Mouse (Mus musculus) spleen, adult 2 months (tissue): ENCODE measurements around the gene Cadps2. TPM values are rescaled to one million over a fixed set of nuclear protein-coding genes. Genes with fewer than 3 reads are reported as not detected.

Source experiments
- DNase-seq, 2 experiments: peaks; one replicate each; pipeline versions ENCODE4 v3.0.0 to v3.0.0-alpha.2; 2012 to 2021; ENCODE audit warnings: low spot score in 2 of 2, low read depth in 1 of 2
- H3K27ac ChIP-seq: fragments of 200-500 bp; 2 replicates; pipeline ENCODE4 v1.5.1; 2012; ENCODE audit warnings: low read length, inconsistent platforms; ENCODE audit not compliant: insufficient read depth
- H3K27me3 ChIP-seq: fragments of 200-500 bp; 2 replicates; pipeline ENCODE4 v1.6.1; 2012; ENCODE audit warnings: mild to moderate bottlenecking, moderate library complexity, low read length, inconsistent platforms; ENCODE audit not compliant: control insufficient read depth, insufficient read depth
- H3K36me3 ChIP-seq: fragments of 200-500 bp; 2 replicates; pipeline ENCODE4 v1.6.1; 2012; ENCODE audit warnings: mild to moderate bottlenecking, low read length, inconsistent platforms; ENCODE audit not compliant: control insufficient read depth, insufficient read depth
- H3K4me1 ChIP-seq: fragments of 200-500 bp; 2 replicates; pipeline ENCODE4 v1.6.1; 2011; ENCODE audit warnings: inconsistent platforms; ENCODE audit not compliant: control insufficient read depth, insufficient read depth, insufficient read length
- H3K4me3 ChIP-seq: fragments of 200-500 bp; 2 replicates; pipeline ENCODE4 v1.5.1; 2011; ENCODE audit warnings: mild to moderate bottlenecking, inconsistent platforms; ENCODE audit not compliant: insufficient read depth, insufficient read length; ENCODE audit errors: extremely low read depth
- CTCF ChIP-seq: fragments of 200-500 bp; IDR thresholded peaks from 2 replicates; pipeline ENCODE4 v1.5.1; 2011; ENCODE audit warnings: mild to moderate bottlenecking, inconsistent platforms; ENCODE audit not compliant: insufficient read depth, insufficient read length, insufficient replicate concordance; ENCODE audit errors: extremely low read depth
- POLR2A ChIP-seq: fragments of 200-500 bp; IDR thresholded peaks from 2 replicates; pipeline ENCODE4 v1.6.1; 2011; ENCODE audit warnings: low read depth, low read length, inconsistent platforms
- WGBS: fragments of 180-500 bp; shearing (Covaris S2); methylation state at CpG from one replicate; pipeline ENCODE4 v1.1.7; 2018; 5-methylcytosine and 5-hydroxymethylcytosine counted together
- polyA plus RNA-seq: library from polyadenylated mRNA; depleted of rRNA; stranded (reverse); fragments of >200 nt; gene quantifications from 2 replicates; pipeline ENCODE4 v1.2.3, GENCODE M21; 2012

The Cadps2 gene
- polyA plus RNA-seq, 1 experiment = 0.60 TPM

DNA sequence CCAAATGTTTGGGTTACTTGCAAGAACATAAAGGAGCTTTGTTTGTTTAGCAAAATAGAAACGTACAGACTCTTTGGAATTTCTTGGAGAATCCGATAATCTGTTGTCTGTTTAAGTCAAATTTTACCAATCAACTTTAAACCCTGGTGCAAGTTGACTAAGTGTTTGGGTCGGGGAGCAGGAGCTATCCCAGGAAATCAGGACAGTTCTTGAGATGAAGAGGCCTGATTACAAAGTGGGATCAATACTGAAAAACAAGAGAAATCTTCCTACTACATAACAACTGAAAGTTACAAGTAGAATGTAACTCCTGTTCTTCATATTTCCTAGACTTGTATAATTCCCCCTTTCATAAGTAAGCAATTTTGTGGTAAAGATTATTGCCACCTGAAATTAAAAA lies 587.8 kb downstream of the Cadps2 start:
- H3K4me1 ChIP-seq = no peaks in the 10 kb centered on the region
- no peak overlapping the region for H3K4me3 ChIP-seq
- no peak for TF ChIP-seq POLR2A
- TF ChIP-seq CTCF = no peak
- H3K27me3 ChIP-seq = peaks cover 26% of the 10 kb centered on the region
- 9% methylated on average over 3 of the region's 3 CpGs for WGBS
- no peaks in the 10 kb centered on the region for H3K36me3 ChIP-seq
- no peak for DNase-seq
- H3K27ac ChIP-seq = no peak overlapping the region

- WGBS = 10% methylated on average over 22 of the region's 22 CpGs
- H3K27ac ChIP-seq = no peak overlapping the region
- no peak for TF ChIP-seq POLR2A
- no peak overlapping the region for H3K4me3 ChIP-seq
- no peaks in the 10 kb centered on the region for H3K4me1 ChIP-seq
- peaks cover 30% of the 10 kb centered on the region for H3K27me3 ChIP-seq
- no peaks in the 10 kb centered on the region for H3K36me3 ChIP-seq
- DNase-seq = no peak
Observed at GRCm38 (mm10) chr6:23250288-23250955, 588.8 kb downstream of the Cadps2 start.

GRCm38 (mm10) chr6:23249616-23250287 lies 589.5 kb downstream of the Cadps2 start:
- no peak for TF ChIP-seq POLR2A
- TF ChIP-seq CTCF = no peak
- H3K36me3 ChIP-seq = no peaks in the 10 kb centered on the region
- 9% methylated on average over 29 of the region's 29 CpGs for WGBS
- peaks cover 28% of the 10 kb centered on the region for H3K27me3 ChIP-seq
- H3K27ac ChIP-seq = no peak overlapping the region
- no peaks in the 10 kb centered on the region for H3K4me1 ChIP-seq
- no peak for DNase-seq
- no peak overlapping the region for H3K4me3 ChIP-seq

DNA sequence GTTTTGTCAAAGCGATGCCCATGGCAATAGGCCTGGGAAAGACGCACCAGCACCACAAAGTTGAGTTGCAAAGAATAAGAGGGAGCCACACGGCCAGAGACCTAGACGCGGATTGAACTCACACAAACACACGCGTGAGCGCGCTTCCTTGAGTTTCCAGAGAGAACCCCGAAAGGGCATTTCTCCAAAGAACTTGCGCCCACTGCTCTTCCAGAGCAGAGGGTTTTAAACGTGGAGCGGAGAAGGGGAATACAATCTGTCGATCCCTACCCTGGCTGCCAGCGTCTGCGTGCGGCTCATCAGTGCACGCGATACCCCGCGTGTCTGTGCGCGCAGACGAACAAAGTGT lies 590.2 kb downstream of the Cadps2 start:
- DNase-seq = no peak
- Histone ChIP-seq H3K27ac (no peak overlapping the region), H3K27me3 (peaks cover 27% of the 10 kb centered on the region), H3K36me3 (no peaks in the 10 kb centered on the region), H3K4me3 (no peak overlapping the region), H3K4me1 (no peaks in the 10 kb centered on the region)
- 8% methylated on average over 24 of the region's 24 CpGs for WGBS
- TF ChIP-seq POLR2A (no peak), CTCF (no peak)

DNA sequence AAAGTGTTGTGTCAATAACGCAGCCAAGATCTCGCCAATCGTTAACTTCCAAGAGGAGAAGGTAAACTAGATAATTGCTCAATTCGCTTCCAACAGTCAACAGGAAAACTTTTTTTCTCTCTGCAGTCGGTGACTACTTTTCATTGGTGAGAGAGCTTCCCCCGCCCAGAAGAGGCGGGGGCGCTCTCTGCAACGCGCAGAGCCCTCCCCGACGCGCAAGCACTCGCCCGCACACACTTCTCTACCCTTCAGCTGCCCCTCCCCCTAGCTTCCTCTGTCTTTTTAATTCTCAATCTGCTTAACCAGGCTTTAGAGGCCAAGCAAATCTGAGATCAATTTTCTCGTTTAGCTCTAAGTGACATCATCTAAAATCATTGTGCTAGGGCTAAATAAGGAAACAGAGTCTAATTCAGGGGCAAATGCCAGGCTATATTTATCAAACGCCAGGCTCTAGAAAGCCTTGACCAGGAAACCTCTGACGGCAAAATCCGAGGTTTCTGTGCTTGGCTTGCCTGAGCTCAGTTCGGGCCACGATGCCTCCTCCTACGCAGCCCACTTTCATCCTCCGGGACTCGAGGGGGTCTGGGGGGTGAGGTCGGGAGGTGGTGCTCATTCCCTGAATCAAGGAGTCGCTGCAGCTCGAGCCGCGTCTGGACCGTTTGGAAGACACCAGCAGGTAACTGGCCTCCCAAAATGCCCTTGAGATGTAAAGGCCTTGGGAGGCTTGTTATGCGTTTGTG lies 590.7 kb downstream of the Cadps2 start, which contains the start of gene Fezf1:
Gene Fezf1, minus strand, starts transcription at position 50 of the 740 bp plus-strand sequence.
- no peaks in the 10 kb centered on the region for H3K36me3 ChIP-seq
- H3K27me3 ChIP-seq = peaks cover 26% of the 10 kb centered on the region
- no peak within 1 kb of the TSS for H3K27ac ChIP-seq
- DNase-seq = no peak
- no peak for TF ChIP-seq CTCF
- no peak for TF ChIP-seq POLR2A
- no peaks in the 10 kb centered on the region for H3K4me1 ChIP-seq
- 3% methylated on average over 31 of the region's 31 CpGs for WGBS
- H3K4me3 ChIP-seq = no peak within 1 kb of the TSS

GRCm38 (mm10) chr6:23247512-23248312 lies 591.5 kb downstream of the Cadps2 start:
- DNase-seq = no peak
- no peak overlapping the region for H3K4me3 ChIP-seq
- WGBS = 3% methylated on average over 61 of the region's 61 CpGs
- H3K36me3 ChIP-seq = no peaks in the 10 kb centered on the region
- peaks cover 24% of the 10 kb centered on the region for H3K27me3 ChIP-seq
- H3K4me1 ChIP-seq = no peaks in the 10 kb centered on the region
- TF ChIP-seq CTCF (no peak), POLR2A (no peak)
- H3K27ac ChIP-seq = no peak overlapping the region
